Mouse (Mus musculus) midbrain, embryonic 12.5 days (tissue): ENCODE measurements at regions not wholly inside any gene's neighbourhood (a gene's known extent, or its start where the extent isn't known, plus 50 kb on each side); places are given as distances from the start of the nearest gene placed in this dataset.
A peak's percentile ranks its signal among the peaks of the same experiment; 100 is the strongest.

ENCODE experiments used
- ATAC-seq: fragments of 200-750 bp; cut with Nextera tagmentation; 2 replicates; pipeline ENCODE4 v1.8.0; 2017; ENCODE audit warnings: low read depth, moderate TSS enrichment, moderate library complexity; ENCODE audit not compliant: low FRiP score
- H3K27ac ChIP-seq: fragments of 300-500 bp; sonication (generic); replicated peaks from 2 replicates; pipeline ENCODE4 v1.5.1; 2016; ENCODE audit warnings: mild to moderate bottlenecking
- H3K27me3 ChIP-seq: fragments of 300-500 bp; sonication (generic); 2 replicates; pipeline ENCODE4 v1.6.1; 2016; ENCODE audit warnings: mild to moderate bottlenecking
- H3K36me3 ChIP-seq: fragments of 300-500 bp; sonication (generic); 2 replicates; pipeline ENCODE4 v1.6.1; 2016
- H3K4me1 ChIP-seq: fragments of 300-500 bp; sonication (generic); 2 replicates; pipeline ENCODE4 v1.6.1; 2016
- H3K4me2 ChIP-seq: fragments of 300-500 bp; sonication (generic); replicated peaks from 2 replicates; pipeline ENCODE4 v1.6.1; 2016; ENCODE audit warnings: mild to moderate bottlenecking, moderate library complexity
- H3K4me3 ChIP-seq: fragments of 300-500 bp; sonication (generic); 2 replicates; pipeline ENCODE4 v1.5.1; 2016; ENCODE audit warnings: mild to moderate bottlenecking
- H3K9ac ChIP-seq: fragments of 300-500 bp; sonication (generic); replicated peaks from 2 replicates; pipeline ENCODE4 v1.6.1; 2016; ENCODE audit warnings: mild to moderate bottlenecking, moderate library complexity
- H3K9me3 ChIP-seq: fragments of 300-500 bp; sonication (generic); 2 replicates; pipeline ENCODE4 v1.6.1; 2016; ENCODE audit warnings: mild to moderate bottlenecking
- WGBS: fragments of 180-500 bp; shearing (Covaris S2); methylation state at CpG from one replicate; pipeline ENCODE4 v1.1.7; 2016; 5-methylcytosine and 5-hydroxymethylcytosine counted together

- no peak overlapping the region for H3K9ac ChIP-seq
- H3K4me2 ChIP-seq: no peak overlapping the region
- no peaks in the 10 kb centered on the region for H3K27me3 ChIP-seq
- WGBS: 82% methylated on average over 5 of the region's 5 CpGs
- no peaks in the 10 kb centered on the region for H3K36me3 ChIP-seq
- ATAC-seq: no peak
- H3K27ac ChIP-seq: no peak overlapping the region
- H3K4me1 ChIP-seq: no peaks in the 10 kb centered on the region
- no peaks in the 10 kb centered on the region for H3K9me3 ChIP-seq
- H3K4me3 ChIP-seq: no peak overlapping the region
Measured at GRCm38 (mm10) chr8:28267277-28267676, 819.8 kb downstream of the Poteg start.

- no peaks in the 10 kb centered on the region for H3K9me3 ChIP-seq
- no peak overlapping the region for H3K9ac ChIP-seq
- H3K36me3 ChIP-seq: no peaks in the 10 kb centered on the region
- WGBS: 84% methylated on average over 2 of the region's 2 CpGs
- no peaks in the 10 kb centered on the region for H3K4me1 ChIP-seq
- H3K27ac ChIP-seq: no peak overlapping the region
- H3K4me3 ChIP-seq: no peak overlapping the region
- H3K27me3 ChIP-seq: no peaks in the 10 kb centered on the region
- no peak overlapping the region for H3K4me2 ChIP-seq
- ATAC-seq: no peak
Measured at GRCm38 (mm10) chr8:28284257-28284656, 836.8 kb downstream of the Poteg start.

GRCm38 (mm10) chr8:28298896-28299793 is 851.7 kb downstream of the Poteg start:
- Histone ChIP-seq H3K27me3 (no peaks in the 10 kb centered on the region), H3K4me1 (no peaks in the 10 kb centered on the region), H3K9ac (no peak overlapping the region), H3K9me3 (no peaks in the 10 kb centered on the region), H3K4me3 (no peak overlapping the region), H3K4me2 (no peak overlapping the region), H3K27ac (no peak overlapping the region), H3K36me3 (no peaks in the 10 kb centered on the region)
- WGBS: 78% methylated on average over 5 of the region's 5 CpGs
- no peak for ATAC-seq

GRCm38 (mm10) chr8:28317081-28317480 is 869.6 kb downstream of the Poteg start:
- no peaks in the 10 kb centered on the region for H3K27me3 ChIP-seq
- no peaks in the 10 kb centered on the region for H3K36me3 ChIP-seq
- no peak overlapping the region for H3K4me2 ChIP-seq
- no peak overlapping the region for H3K9ac ChIP-seq
- no peaks in the 10 kb centered on the region for H3K4me1 ChIP-seq
- WGBS: 50% methylated on average over 1 of the region's 1 CpGs
- H3K27ac ChIP-seq: no peak overlapping the region
- H3K4me3 ChIP-seq: no peak overlapping the region
- no peak for ATAC-seq
- H3K9me3 ChIP-seq: no peaks in the 10 kb centered on the region

GRCm38 (mm10) chr8:28333388-28333787 is 885.9 kb downstream of the Poteg start:
- Histone ChIP-seq H3K4me3 (no peak overlapping the region), H3K9ac (no peak overlapping the region), H3K4me1 (no peaks in the 10 kb centered on the region), H3K27ac (no peak overlapping the region), H3K27me3 (no peaks in the 10 kb centered on the region), H3K4me2 (no peak overlapping the region), H3K36me3 (no peaks in the 10 kb centered on the region), H3K9me3 (no peaks in the 10 kb centered on the region)
- no peak for ATAC-seq
- 90% methylated on average over 1 of the region's 1 CpGs for WGBS

GRCm38 (mm10) chr8:28337484-28337883 is 890.0 kb downstream of the Poteg start:
- Histone ChIP-seq H3K36me3 (no peaks in the 10 kb centered on the region), H3K27me3 (no peaks in the 10 kb centered on the region), H3K4me1 (no peaks in the 10 kb centered on the region), H3K9me3 (no peaks in the 10 kb centered on the region), H3K27ac (no peak overlapping the region), H3K4me2 (no peak overlapping the region), H3K4me3 (no peak overlapping the region), H3K9ac (no peak overlapping the region)
- no peak for ATAC-seq
- 88% methylated on average over 4 of the region's 4 CpGs for WGBS

- no peak for ATAC-seq
- Histone ChIP-seq H3K4me2 (no peak overlapping the region), H3K27me3 (no peaks in the 10 kb centered on the region), H3K36me3 (no peaks in the 10 kb centered on the region), H3K27ac (no peak overlapping the region), H3K4me1 (no peaks in the 10 kb centered on the region), H3K4me3 (no peak overlapping the region), H3K9me3 (no peaks in the 10 kb centered on the region), H3K9ac (no peak overlapping the region)
- 92% methylated on average over 11 of the region's 11 CpGs for WGBS
Measured at GRCm38 (mm10) chr8:28341236-28341635, 893.8 kb downstream of the Poteg start.

- H3K9me3 ChIP-seq: no peaks in the 10 kb centered on the region
- no peak for ATAC-seq
- H3K27ac ChIP-seq: no peak overlapping the region
- no peak overlapping the region for H3K4me2 ChIP-seq
- H3K4me1 ChIP-seq: no peaks in the 10 kb centered on the region
- H3K9ac ChIP-seq: no peak overlapping the region
- H3K27me3 ChIP-seq: no peaks in the 10 kb centered on the region
- no peak overlapping the region for H3K4me3 ChIP-seq
- H3K36me3 ChIP-seq: no peaks in the 10 kb centered on the region
Measured at GRCm38 (mm10) chr8:28366470-28366869, 919.0 kb downstream of the Poteg start.

- no peaks in the 10 kb centered on the region for H3K9me3 ChIP-seq
- H3K9ac ChIP-seq: no peak overlapping the region
- H3K27me3 ChIP-seq: no peaks in the 10 kb centered on the region
- 86% methylated on average over 3 of the region's 3 CpGs for WGBS
- no peak overlapping the region for H3K4me3 ChIP-seq
- no peaks in the 10 kb centered on the region for H3K4me1 ChIP-seq
- no peak overlapping the region for H3K27ac ChIP-seq
- H3K36me3 ChIP-seq: no peaks in the 10 kb centered on the region
- no peak for ATAC-seq
- H3K4me2 ChIP-seq: no peak overlapping the region
Measured at GRCm38 (mm10) chr8:28367361-28367760, 919.9 kb downstream of the Poteg start.

- no peaks in the 10 kb centered on the region for H3K27me3 ChIP-seq
- no peak overlapping the region for H3K9ac ChIP-seq
- H3K27ac ChIP-seq: no peak overlapping the region
- 64% methylated on average over 1 of the region's 1 CpGs for WGBS
- H3K36me3 ChIP-seq: no peaks in the 10 kb centered on the region
- ATAC-seq: no peak
- no peaks in the 10 kb centered on the region for H3K4me1 ChIP-seq
- H3K4me3 ChIP-seq: no peak overlapping the region
- H3K4me2 ChIP-seq: no peak overlapping the region
- H3K9me3 ChIP-seq: no peaks in the 10 kb centered on the region
Measured at GRCm38 (mm10) chr8:28371752-28372151, 924.3 kb downstream of the Poteg start.

- no peak overlapping the region for H3K4me2 ChIP-seq
- H3K9ac ChIP-seq: no peak overlapping the region
- 75% methylated on average over 1 of the region's 1 CpGs for whole genome bisulfite sequencing
- no peak overlapping the region for H3K4me3 ChIP-seq
- no peaks in the 10 kb centered on the region for H3K27me3 ChIP-seq
- ATAC-seq: no peak
- no peaks in the 10 kb centered on the region for H3K4me1 ChIP-seq
- no peaks in the 10 kb centered on the region for H3K36me3 ChIP-seq
- no peaks in the 10 kb centered on the region for H3K9me3 ChIP-seq
- no peak overlapping the region for H3K27ac ChIP-seq
Measured at GRCm38 (mm10) chr8:28400141-28400540, 952.7 kb downstream of the Poteg start.

- Histone ChIP-seq H3K27me3 (no peaks in the 10 kb centered on the region), H3K27ac (peak overlapping the region; percentile 46; the same call in 1 of the 2 replicates), H3K9ac (no peak overlapping the region), H3K4me2 (no peak overlapping the region), H3K9me3 (no peaks in the 10 kb centered on the region), H3K4me3 (no peak overlapping the region), H3K36me3 (no peaks in the 10 kb centered on the region), H3K4me1 (no peaks in the 10 kb centered on the region)
- peak; percentile 70 for ATAC-seq
- WGBS: 44% methylated on average over 7 of the region's 7 CpGs
Measured at GRCm38 (mm10) chr8:28427544-28428135, 980.2 kb downstream of the Poteg start.
